Mouse (Mus musculus) adrenal gland, postnatal 14 days (tissue): ENCODE results near the gene Lactbl1. TPM values are rescaled to one million over a fixed set of nuclear protein-coding genes. Genes with fewer than 3 reads are reported as not detected.

ENCODE experiments used
- DNase-seq: peaks from one replicate; pipeline ENCODE4 v3.0.0; 2021; ENCODE audit warnings: mixed read lengths
- long read RNA-seq, 2 experiments: library from polyadenylated mRNA; stranded (forward); transcript quantifications; one replicate each; pipeline ENCODE4 v2.0.0; 2021
- total RNA-seq: library from RNA; stranded (reverse); gene quantifications from 2 replicates; pipeline ENCODE4 v1.2.3, GENCODE M21; 2021

Gene Lactbl1
- total RNA-seq = not detected in 2 replicates
- long read RNA-seq, experiment 1 = 0 reads
- long read RNA-seq, experiment 2 = 0 reads

DNA sequence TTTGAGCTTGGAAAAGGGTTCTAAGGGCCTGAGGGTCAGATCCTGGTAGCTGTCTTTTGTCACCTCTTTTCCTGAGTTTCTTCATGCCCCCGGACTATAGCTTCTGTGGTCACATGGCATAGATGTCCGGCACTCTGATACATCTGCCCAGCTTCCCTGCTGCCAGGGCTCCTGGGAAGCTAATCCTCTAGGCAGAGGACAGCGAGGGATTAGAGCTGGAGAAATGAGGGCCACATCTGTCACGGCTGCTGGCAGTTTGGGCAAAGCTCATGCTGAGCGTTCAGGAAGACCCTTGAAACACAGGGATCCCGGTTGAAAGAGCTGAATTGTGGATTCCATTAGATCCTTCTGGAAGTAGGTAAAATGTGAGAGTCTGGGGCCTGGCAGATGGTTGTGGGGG, at the start of gene Lactbl1:
TSS of gene Lactbl1 (plus strand) at position 234 of the 400 bp plus-strand sequence.
- no peak for DNase-seq

DNA sequence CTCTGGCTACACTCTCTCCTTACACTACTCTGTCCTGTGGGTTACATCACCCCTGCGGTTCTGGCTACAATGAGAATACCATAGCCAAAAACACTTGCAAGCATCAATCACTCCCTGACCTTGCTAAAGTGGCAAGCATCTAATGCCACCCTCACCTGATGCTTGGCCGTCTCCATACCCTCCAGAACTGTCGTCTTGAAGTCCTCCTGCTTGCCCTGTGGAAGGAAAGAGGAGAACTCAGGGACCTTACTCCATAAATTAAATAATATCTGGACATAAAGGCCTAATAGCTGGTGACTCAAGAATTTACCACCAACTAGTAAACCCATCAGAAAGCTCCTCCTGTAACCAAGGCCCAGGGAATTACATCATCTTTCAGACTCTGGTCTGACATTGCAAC, 40.5 kb upstream of the Lactbl1 start:
- no peak for DNase-seq

- no peak for DNase-seq
These were observed 35.1 kb upstream of the Lactbl1 start for GRCm38 (mm10) chr4:136587221-136587827.

DNA sequence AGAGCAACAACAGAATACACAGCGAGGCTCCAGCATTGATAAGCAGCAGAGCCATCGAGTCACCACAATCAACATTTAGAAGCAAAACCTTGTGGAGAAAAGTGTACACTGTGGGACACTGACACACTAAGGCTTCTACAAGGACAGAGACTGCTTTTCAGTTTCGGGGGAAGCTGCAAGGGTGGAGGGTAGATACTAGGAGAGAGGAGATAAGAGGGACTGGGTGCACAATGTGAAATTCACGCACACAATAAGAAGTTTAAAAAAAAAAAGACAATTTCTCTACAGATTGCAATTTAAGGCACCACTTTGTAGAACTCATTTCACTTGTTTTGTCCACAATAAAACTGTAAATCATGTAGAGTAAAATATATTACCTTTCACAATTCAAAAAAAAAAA, 34.4 kb upstream of the Lactbl1 start:
- no peak for DNase-seq

DNA sequence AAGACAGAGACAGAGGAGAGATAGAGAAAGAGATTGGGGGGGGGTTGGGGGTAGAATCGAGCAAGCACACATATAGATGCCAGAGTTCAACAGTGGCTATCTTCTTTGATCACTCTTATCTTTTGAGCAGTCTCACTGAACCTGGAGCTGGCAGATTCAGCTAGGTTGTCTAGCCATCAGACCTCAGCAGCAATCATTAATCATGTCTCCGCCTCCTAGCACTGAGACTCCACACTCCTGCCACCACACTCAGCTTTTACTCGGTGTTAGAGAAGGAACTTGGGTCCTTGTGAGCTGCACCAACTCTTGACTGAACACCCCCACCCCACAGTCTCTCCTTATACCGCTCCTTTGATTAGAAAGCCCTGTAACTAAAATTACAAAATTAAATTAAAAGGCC, 30.3 kb upstream of the Lactbl1 start:
- DNase-seq = no peak

DNA sequence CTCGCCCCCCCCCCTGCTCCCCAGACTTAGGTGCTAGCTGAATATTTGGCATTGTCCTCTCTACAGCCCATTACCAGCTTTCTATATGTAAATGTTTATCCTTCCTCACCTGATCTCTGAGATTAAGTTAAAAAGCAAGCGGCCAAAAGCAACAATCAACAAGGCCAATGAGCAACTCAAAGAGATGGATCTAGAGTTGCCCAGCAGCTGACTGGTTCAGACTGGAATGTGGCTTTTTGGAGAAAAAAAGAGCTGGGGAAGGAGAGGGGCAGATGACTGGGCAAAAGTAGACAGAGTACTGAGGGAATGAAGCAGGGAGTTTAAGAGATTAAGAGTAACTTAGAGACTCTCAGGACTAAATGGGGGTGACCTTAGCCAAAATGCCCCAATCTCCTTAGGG, 28.4 kb upstream of the Lactbl1 start:
- no peak for DNase-seq

- no peak for DNase-seq
These were observed 27.2 kb upstream of the Lactbl1 start for GRCm38 (mm10) chr4:136595221-136595620.

DNA sequence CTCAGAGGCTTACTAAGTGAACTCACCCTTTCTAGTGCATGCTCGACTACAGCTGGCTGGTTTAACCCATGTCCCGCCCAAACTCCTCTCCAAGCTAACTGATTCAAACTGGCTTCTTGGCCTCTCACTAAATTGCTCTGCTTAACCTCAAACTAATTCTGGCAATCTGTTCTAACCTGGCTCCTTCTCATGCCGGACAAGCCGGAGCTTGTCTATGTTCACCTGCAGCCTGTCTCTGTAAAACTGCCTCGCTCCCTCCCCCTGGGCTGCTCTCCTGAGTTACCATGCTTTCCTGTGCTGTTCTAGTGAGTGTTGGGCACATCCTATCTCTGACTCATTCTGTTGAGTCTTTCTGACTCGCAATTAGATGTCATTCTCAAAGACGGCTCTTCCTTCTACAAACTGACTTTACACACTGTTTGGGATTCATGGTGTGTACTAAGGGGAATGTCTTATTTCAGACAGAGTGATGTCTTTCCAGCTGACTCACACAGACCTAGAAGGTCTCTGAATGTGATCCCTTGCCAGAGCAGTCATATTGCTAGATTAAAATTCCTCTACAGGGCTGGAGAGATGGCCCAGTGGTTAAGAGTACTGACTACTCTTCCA, 24.0 kb upstream of the Lactbl1 start:
- DNase-seq = no peak

DNA sequence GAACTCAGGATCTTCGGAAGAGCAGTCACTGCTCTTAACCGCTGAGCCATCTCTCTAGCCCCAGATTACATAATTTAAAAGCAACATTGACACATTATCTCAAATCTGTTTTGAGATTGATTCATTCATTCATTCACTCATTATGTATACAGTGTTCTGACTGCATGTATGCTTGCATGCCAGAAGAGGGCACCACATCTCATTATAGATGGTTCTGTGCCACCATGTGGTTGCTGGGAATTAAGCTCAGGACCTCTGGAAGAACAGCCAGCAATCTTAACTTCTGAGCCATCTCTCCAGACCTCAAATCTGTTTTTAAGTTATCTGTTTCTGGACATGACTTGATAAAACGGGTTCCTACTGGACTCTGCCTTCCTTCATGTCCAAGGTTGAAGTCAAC, 22.6 kb upstream of the Lactbl1 start:
- no peak for DNase-seq

DNA sequence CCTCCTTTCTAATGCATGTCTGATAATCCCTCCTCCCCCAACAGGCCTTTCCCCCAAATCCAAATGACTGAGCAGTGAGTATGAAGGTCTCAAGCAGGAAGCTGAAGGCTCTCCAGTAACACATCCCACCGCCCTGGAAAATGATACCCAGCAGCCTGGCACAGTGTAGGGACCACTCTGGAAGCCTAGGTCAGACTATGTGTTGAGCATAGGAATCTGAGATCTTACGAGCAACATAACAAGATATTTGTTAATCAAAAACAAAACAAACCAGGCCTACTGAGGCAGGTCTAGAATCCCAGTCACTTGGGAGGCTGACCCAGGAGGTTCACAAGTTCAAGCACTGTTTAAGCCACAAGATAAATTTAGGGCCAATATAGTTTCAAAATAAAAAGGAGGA, 21.9 kb upstream of the Lactbl1 start:
- no peak for DNase-seq

GRCm38 (mm10) chr4:136601476-136601875, 20.9 kb upstream of the Lactbl1 start:
- DNase-seq = peak; percentile 74

DNA sequence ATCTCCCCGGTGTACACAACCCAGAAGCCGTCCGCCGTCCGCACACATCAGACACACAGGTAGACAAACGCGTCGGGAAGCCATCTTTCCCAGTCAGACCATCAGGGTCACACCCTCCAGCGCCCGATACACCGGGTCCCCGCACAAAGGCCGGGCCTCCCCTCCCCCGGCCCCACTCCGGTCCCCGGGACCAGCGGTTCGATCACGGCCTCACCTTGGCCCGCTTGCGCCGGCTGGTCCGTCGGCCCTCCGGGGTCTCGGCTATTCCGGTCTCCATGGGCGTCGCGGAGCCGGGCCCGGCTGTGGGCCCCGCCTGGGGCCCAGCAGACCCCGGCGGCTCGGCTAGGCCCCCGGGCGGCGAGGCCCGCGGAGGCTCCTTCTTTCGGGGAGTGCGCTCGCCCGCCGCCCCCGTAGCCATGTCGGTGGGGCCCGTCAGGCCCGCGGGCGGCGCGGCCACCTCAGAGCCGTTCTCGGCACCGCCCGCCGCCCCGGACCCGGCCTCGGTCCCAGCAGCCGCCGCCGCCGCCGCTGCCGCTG, 20.3 kb upstream of the Lactbl1 start:
- DNase-seq = peak; percentile 67

DNA sequence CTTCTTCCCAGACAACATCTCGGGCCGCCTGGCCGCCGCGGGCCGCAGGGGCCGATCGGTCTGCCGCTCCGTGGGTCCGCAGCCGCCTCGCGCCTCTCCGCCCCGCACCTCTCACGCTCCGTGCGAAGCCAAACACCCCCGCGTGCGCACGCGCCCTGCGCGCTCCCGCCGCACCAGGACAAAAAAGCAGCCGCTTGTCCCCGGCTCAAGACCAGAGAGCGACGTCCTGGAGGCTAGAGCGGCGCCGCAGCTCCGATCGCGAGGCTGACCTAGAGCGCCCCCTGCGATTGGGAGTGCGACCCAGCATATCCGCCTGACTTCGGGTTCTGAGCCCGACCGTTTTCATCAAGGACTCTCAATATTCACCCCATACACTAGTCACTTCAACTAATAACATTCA, 19.9 kb upstream of the Lactbl1 start, which contains the start of gene Kdm1a:
TSS of gene Kdm1a (minus strand) at position 156 of the 400 bp plus-strand sequence.
- DNase-seq = peak; percentile 98

GRCm38 (mm10) chr4:136605756-136606485, 16.5 kb upstream of the Lactbl1 start:
- no peak for DNase-seq

- DNase-seq = no peak
These were observed 12.0 kb upstream of the Lactbl1 start, which contains the start of gene Tex46 for GRCm38 (mm10) chr4:136610387-136610856. Gene Tex46, plus strand, starts transcription at chr4:136610437.

GRCm38 (mm10) chr4:136613657-136614056, 8.8 kb upstream of the Lactbl1 start:
- DNase-seq = no peak

DNA sequence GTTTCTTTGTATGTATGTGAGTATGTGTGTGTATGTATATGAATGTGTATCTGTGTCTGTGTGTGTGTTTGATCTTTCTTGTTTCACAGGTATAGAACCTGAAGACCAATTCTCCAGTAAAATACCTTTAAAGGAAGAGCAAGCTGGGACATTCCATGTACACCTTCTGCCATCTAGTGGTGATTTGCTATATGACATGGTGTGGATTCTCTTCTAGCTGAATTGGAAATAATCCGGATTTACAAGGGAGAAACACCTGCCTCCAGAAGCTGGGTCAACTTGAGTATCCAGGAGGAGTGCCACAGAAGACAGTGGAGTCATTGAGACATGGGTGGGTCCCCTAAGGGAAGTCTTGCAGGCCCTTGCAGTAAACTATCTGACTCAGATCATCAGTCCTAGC, 1.1 kb upstream of the Lactbl1 start:
- peak; percentile 56 for DNase-seq

DNA sequence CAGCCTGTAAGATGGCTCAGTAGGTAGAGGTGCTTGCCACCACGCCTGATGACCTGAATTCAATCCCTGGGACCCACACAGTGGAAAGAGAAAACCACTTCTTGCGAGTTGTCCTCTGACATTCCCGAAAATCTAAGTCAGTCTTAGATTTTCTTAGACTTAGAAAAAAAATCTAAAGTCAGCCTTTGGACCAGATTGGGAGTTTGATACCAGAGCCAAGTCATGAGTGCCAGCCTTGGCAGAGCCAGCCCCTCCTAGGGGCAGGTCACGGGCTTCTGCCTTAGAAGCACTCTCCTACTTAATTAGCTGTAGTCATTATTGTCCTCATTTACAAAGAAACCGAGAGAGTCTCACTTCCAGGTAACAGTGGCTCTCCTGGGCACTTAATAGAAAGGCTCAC, 465 bp upstream of the Lactbl1 start:
- no peak for DNase-seq

GRCm38 (mm10) chr4:136626590-136626989, 4.2 kb downstream of the Lactbl1 start:
- DNase-seq = no peak

GRCm38 (mm10) chr4:136631237-136631994, 9.0 kb downstream of the Lactbl1 start:
- DNase-seq = peak; percentile 76

DNA sequence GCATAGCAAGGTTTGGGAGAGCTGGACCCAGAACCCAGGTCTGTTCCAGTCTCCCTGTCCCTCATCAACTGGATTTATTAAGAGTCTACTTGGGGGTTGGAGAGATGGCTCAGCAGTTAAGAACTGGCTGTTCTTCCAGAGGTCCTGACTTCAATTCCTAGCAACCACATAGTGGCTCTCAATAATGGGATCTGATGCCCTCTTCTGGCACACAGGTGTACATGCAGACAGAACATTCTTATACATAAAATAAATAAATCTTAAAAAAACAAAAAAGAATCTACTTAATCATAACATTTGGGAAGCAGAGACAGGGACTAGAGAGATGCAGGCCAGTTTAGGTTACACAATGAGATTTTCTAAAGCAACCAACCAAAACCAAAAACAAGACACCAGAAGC, 13.6 kb downstream of the Lactbl1 start:
- no peak for DNase-seq

GRCm38 (mm10) chr4:136636511-136636910, 14.1 kb downstream of the Lactbl1 start:
- no peak for DNase-seq
